Mouse (Mus musculus) spleen, postnatal 14 days (tissue): Measurements from ENCODE around the gene Aurkaip1.

Source experiments
- DNase-seq, 2 experiments: peaks; one replicate each; pipeline ENCODE4 v3.0.0; 2021 to 2022; ENCODE audit warnings: low spot score in 2 of 2

The Aurkaip1 gene

GRCm38 (mm10) chr4:155851951-155852411 lies 20.9 kb downstream of the Aurkaip1 start:
- DNase-seq: no peak

- DNase-seq: no peak
These were observed 22.3 kb downstream of the Aurkaip1 start for GRCm38 (mm10) chr4:155853421-155853820.

- no peak for DNase-seq
These were observed 23.9 kb downstream of the Aurkaip1 start for GRCm38 (mm10) chr4:155854991-155855390.

GRCm38 (mm10) chr4:155856071-155856470 lies 25.0 kb downstream of the Aurkaip1 start:
- no peak for DNase-seq

- no peak for DNase-seq
These were observed 25.8 kb downstream of the Aurkaip1 start for GRCm38 (mm10) chr4:155856881-155857280.

- DNase-seq: no peak
These were observed 28.2 kb downstream of the Aurkaip1 start for GRCm38 (mm10) chr4:155859318-155859717.

GRCm38 (mm10) chr4:155861787-155862186 lies 30.7 kb downstream of the Aurkaip1 start:
- DNase-seq: no peak

GRCm38 (mm10) chr4:155863001-155863400 lies 31.9 kb downstream of the Aurkaip1 start, which contains the start of gene Tas1r3:
Gene Tas1r3 (minus strand): TSS chr4:155863362.
- no peak for DNase-seq

- no peak for DNase-seq
These were observed 37.7 kb downstream of the Aurkaip1 start for GRCm38 (mm10) chr4:155868614-155869298.

- DNase-seq: peak; percentile 94 to 95
These were observed 38.4 kb downstream of the Aurkaip1 start, which contains the start of the genes Cptp and Ints11 for GRCm38 (mm10) chr4:155869317-155870033. Gene Cptp (minus strand): TSS chr4:155869440. Gene Ints11 (plus strand): TSS chr4:155869546.

GRCm38 (mm10) chr4:155871404-155871803 lies 40.3 kb downstream of the Aurkaip1 start:
- no peak for DNase-seq
